Comparison of ENCODE assay signal across 9 mouse cellular contexts in genomic region chr4:116134990-116135389, GRCm38 (mm10). TPM values are rescaled to one million over a fixed set of nuclear protein-coding genes. Genes with fewer than 3 reads are reported as not detected.
DNase-seq lines count a peak whose midpoint lies in the region; ATAC-seq lines count a peak whose summit lies in the region.
"Had no signal": no experiment of that assay in that cellular context is flagged by ENCODE, and none has a peak within 500 bp of the region (broad histone marks: within the 10 kb centered on the region; RNA-seq: fewer than 3 reads in every experiment).

No protein-coding gene starts in this region.

- H3K4me3 ChIP-seq in intestine, embryonic 15.5 days (replicated peaks), result no peak overlapping the region

- no peaks in the 10 kb centered on the region for H3K27me3 ChIP-seq in intestine, embryonic 15.5 days (replicated peaks)

- no peak overlapping the region for H3K4me2 ChIP-seq in intestine, embryonic 15.5 days (replicated peaks)

- DNase-seq in frontal cortex, postnatal 36 days (ENCODE audit: low spot score in 2 of 2), result no peak
- DNase-seq in 3T3-L1 (ENCODE audit: low read depth, low spot score) (peak; percentile 69), NIH3T3 (ENCODE audit: low read depth) (peak; percentile 80)
- no peak for DNase-seq in ovary, adult 18-20 months (ENCODE audit: low spot score)
- DNase-seq in gastrocnemius, postnatal 10 days, result no peak
- no peak for DNase-seq in T-cell, adult 2 months (ENCODE audit: low spot score)

- 36% methylated on average over 2 of the region's 2 CpGs for WGBS in intestine, embryonic 15.5 days

- ATAC-seq in frontal cortex, adult (ENCODE audit: low TSS enrichment), result peak; percentile 72
- peak; percentile 48; the same call in 1 of the 2 replicates for ATAC-seq in intestine, embryonic 15.5 days

- no peaks in the 10 kb centered on the region for H3K4me1 ChIP-seq in intestine, embryonic 15.5 days (replicated peaks)

- no peak overlapping the region for H3K9ac ChIP-seq in intestine, embryonic 15.5 days

- no peaks in the 10 kb centered on the region for H3K36me3 ChIP-seq in intestine, embryonic 15.5 days

- no peaks in the 10 kb centered on the region for H3K9me3 ChIP-seq in intestine, embryonic 15.5 days

- H3K27ac ChIP-seq in intestine, embryonic 15.5 days, result no peak overlapping the region

RNA-seq across cellular contexts. Expression of gene Pomgnt1, which starts 11.3 kb away (rescaled TPM):
- 45.8 and 48.0 TPM in 2 replicates for polyA plus RNA-seq in intestine, embryonic 15.5 days (2015; fragmentation: Nextera tagmentation; extraction: Ambion mirVana)
- 10 to 100 TPM; 53.7 to 55.1 TPM for total RNA-seq in gastrocnemius, postnatal 10 days (2021)

RNA-seq across cellular contexts. Expression of gene Rad54l, which starts 11.5 kb away (rescaled TPM):
- polyA plus RNA-seq in intestine, embryonic 15.5 days (2015; fragmentation: Nextera tagmentation; extraction: Ambion mirVana), result 26.7 and 27.1 TPM in 2 replicates
- total RNA-seq in gastrocnemius, postnatal 10 days (2021), result 1 to 10 TPM; 2.2 to 3.6 TPM

RNA-seq across cellular contexts. Expression of gene Lurap1, which starts 16.1 kb away (rescaled TPM):
- 1.5 and 1.6 TPM in 2 replicates for polyA plus RNA-seq in intestine, embryonic 15.5 days (2015; fragmentation: Nextera tagmentation; extraction: Ambion mirVana)
- total RNA-seq in gastrocnemius, postnatal 10 days (2021), result 10 to 100 TPM in 1 of 2 experiments, 1 to 10 TPM in 1; 9.6 to 14.5 TPM

RNA-seq across cellular contexts. Expression of gene Tspan1, which starts 32.4 kb away (rescaled TPM):
- polyA plus RNA-seq in intestine, embryonic 15.5 days (2015; fragmentation: Nextera tagmentation; extraction: Ambion mirVana), result 35.7 and 43.6 TPM in 2 replicates
- total RNA-seq in gastrocnemius, postnatal 10 days (2021), result not detected
- total RNA-seq: gastrocnemius, adult 8-10 months had no signal

RNA-seq across cellular contexts. Expression of gene 1700042G07Rik, which starts 38.2 kb away (rescaled TPM):
- polyA plus RNA-seq in intestine, embryonic 15.5 days (2015; fragmentation: Nextera tagmentation; extraction: Ambion mirVana), result not detected in 2 replicates
- not detected for total RNA-seq in gastrocnemius, postnatal 10 days (2021)
- total RNA-seq: gastrocnemius, adult 8-10 months had no signal

Comparison
In these comparisons a context has a peak if more than half of its experiments do, and no peak if none do; other contexts are left out.
1. DNase-seq: peak in 3T3-L1 (single experiment) and NIH3T3 (single experiment); none in frontal cortex, postnatal 36 days (0 of 2), ovary, adult 18-20 months (single experiment), gastrocnemius, postnatal 10 days (single experiment) and T-cell, adult 2 months (single experiment).